Mouse (Mus musculus): ENCODE measurements at regions not wholly inside any gene's neighbourhood (a gene's known extent, or its start where the extent isn't known, plus 50 kb on each side); places are given as distances from the start of the nearest gene placed in this dataset.

DNA sequence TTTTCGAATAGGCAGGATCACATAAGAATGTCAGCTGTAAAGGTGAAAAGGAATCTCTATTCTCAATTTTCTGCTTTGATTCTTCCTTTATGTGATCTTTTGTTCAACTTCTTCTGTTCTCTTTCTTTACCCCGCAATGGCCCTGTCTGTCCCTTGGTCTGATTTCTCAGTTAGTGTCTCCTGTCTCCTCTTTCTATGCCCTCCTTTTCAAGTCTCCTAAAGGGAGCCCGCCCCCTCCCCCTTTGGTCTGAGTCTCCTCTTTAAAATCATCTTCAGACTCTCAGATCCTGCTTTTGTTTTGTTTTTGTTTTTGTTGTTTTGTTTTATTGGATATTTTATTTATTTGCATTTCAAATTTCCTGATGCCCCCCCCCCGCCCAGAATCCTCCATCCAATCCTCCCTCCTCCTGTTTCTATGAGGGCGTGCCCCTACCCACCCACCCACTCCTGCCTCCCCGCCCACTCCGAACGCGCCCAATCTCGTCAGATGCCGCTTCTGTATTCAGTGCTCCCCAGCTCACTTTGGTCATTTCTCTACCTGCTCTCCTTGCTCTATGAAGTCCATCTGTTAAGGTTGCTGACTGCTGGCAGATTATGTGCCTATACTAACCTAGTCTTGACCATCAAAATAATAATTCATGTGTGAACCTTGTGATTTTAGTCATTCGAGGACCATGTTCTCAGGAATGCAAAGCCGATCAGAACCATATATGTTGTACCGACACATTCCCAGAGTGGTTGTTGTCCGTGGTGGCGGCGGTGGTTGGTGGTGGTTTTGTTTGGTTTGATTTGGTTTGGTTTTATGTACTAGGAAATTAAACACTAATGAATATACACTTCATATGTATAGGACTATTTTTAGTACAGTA lies 487.9 kb upstream of the Adam24 start:
- no peaks in the 10 kb centered on the region for H3K27me3 ChIP-seq (replicated peaks)
- H3K4me3 ChIP-seq (replicated peaks in 1 of 3; ENCODE audit: low read depth in 2 of 3, low read length in 2 of 3, poor library complexity in 1 of 3) = peak overlapping the region in 1 of 3 experiments; percentile 43
- H3K9me3 ChIP-seq (replicated peaks; ENCODE audit: low read length) = no peaks in the 10 kb centered on the region
- no peak overlapping the region; the same call in 1 of the 2 replicates for H3K9ac ChIP-seq (ENCODE audit: insufficient read depth, low read depth)
- dilution Hi-C loops (cut with MboI; ENCODE audit: extremely low pct_ligation_motif_present, extremely low pct_unique_long_range_greater_than_20kb, low sequenced_read_pairs) (no loop called here), in situ Hi-C loops (cut with MboI; ENCODE audit: low pct_ligation_motif_present, low pct_unique_long_range_greater_than_20kb, low sequenced_read_pairs) (loop anchor here (10.0 kb wide), 1 partner anchor 108 kb away; no protein-coding TSS in a partner anchor)
- peaks cover 0 to 36% of the 10 kb centered on the region in 2 experiments; a peak in 2 of 4 replicates for H3K4me1 ChIP-seq (ENCODE audit: control insufficient read depth in 1 of 2, insufficient read depth in 2 of 2)
- H3K27ac ChIP-seq (ENCODE audit: insufficient read depth, low read depth) = no peak overlapping the region
- no peak for DNase-seq (ENCODE audit: extremely low read depth)
- peak overlapping the region; percentile 100 for H3K4me2 ChIP-seq (ENCODE audit: insufficient read depth, low read depth, poor library complexity, severe bottlenecking)
- no peak for TF ChIP-seq USF1 (IDR thresholded peaks at IDR 0.05; ENCODE audit: low read depth, low read length)
- H3K79me2 ChIP-seq (replicated peaks; ENCODE audit: control insufficient read depth, extremely low read depth, insufficient read depth, poor library complexity, severe bottlenecking) = no peaks in the 10 kb centered on the region
- no peaks in the 10 kb centered on the region for H3K36me3 ChIP-seq (replicated peaks in 1 of 2; ENCODE audit: control insufficient read depth in 1 of 2, insufficient read depth in 1 of 2, low read length in 1 of 2)

DNA sequence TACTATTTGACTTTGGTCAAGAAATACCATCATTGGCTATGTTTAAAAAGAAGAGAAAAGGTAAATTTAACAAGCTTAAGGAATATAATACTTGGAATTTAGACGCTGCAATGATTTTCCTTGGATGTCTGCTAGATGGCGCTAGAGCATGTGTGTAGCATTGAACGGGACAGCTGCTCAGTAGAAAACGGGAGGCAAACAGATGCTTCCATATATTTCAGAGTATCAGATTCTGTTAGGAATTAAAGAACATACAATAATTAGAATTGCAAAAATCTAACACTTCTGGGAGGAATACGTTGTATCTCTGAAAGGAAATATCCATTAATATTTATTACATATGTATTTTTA lies 487.3 kb upstream of the Adam24 start:
- H3K4me2 ChIP-seq (ENCODE audit: insufficient read depth, low read depth, poor library complexity, severe bottlenecking) = peak overlapping the region; percentile 100

More for the DNA sequence above, 487.3 kb upstream of the Adam24 start:
- no peaks in the 10 kb centered on the region for H3K79me2 ChIP-seq (replicated peaks; ENCODE audit: control insufficient read depth, extremely low read depth, insufficient read depth, poor library complexity, severe bottlenecking)
- no peak overlapping the region; the same call in 1 of the 2 replicates for H3K9ac ChIP-seq (ENCODE audit: insufficient read depth, low read depth)
- no peaks in the 10 kb centered on the region for H3K36me3 ChIP-seq (replicated peaks in 1 of 2; ENCODE audit: control insufficient read depth in 1 of 2, insufficient read depth in 1 of 2, low read length in 1 of 2)
- no peak overlapping the region for H3K27ac ChIP-seq (ENCODE audit: insufficient read depth, low read depth)
- peaks cover 3 to 42% of the 10 kb centered on the region in 2 experiments; a peak in 2 of 4 replicates for H3K4me1 ChIP-seq (ENCODE audit: control insufficient read depth in 1 of 2, insufficient read depth in 2 of 2)
- H3K9me3 ChIP-seq (replicated peaks; ENCODE audit: low read length) = no peaks in the 10 kb centered on the region
- TF ChIP-seq GABPA (IDR thresholded peaks at IDR 0.05; ENCODE audit: insufficient replicate concordance, low read depth, low read length) (no peak), RAD21 (IDR thresholded peaks at IDR 0.05; ENCODE audit: low read depth, low read length) (peak; percentile 96), MAX (IDR thresholded peaks at IDR 0.05; ENCODE audit: low read length) (0 out of 2 replicates have a peak, but pooled peaks have one; percentile 30), TBP (conservative IDR thresholded peaks at IDR 0.05; ENCODE audit: low read depth, low read length) (no peak), ZC3H11A (IDR thresholded peaks at IDR 0.05; ENCODE audit: low read depth, low read length) (peak; percentile 33; the same call in 1 of the 2 replicates), JUND (conservative IDR thresholded peaks at IDR 0.05; ENCODE audit: low read depth, low read length) (peak; percentile 55), KAT2A (IDR thresholded peaks at IDR 0.05; ENCODE audit: insufficient replicate concordance, low read length) (0 out of 2 replicates have a peak, but pooled peaks have one; percentile 42), MXI1 (IDR thresholded peaks at IDR 0.05; ENCODE audit: low read depth, low read length) (0 out of 2 replicates have a peak, but pooled peaks have one; percentile 29), TCF12 (IDR thresholded peaks at IDR 0.05; ENCODE audit: low read depth, low read length) (peak; percentile 41; the same call in 1 of the 2 replicates), CHD2 (IDR thresholded peaks at IDR 0.05; ENCODE audit: low read length) (no peak), POLR2A (IDR thresholded peaks at IDR 0.05; ENCODE audit: low read depth, low read length) (no peak), ETS1 (conservative IDR thresholded peaks at IDR 0.05; ENCODE audit: low read depth, low read length) (no peak), CHD1 (IDR thresholded peaks at IDR 0.05; ENCODE audit: low read depth, low read length) (no peak), CTCF (conservative IDR thresholded peaks at IDR 0.05 in 1 of 2, IDR thresholded peaks at IDR 0.05 in 1 of 2; ENCODE audit: low read depth in 2 of 2, low read length in 2 of 2) (peak; percentile 53 to 89; a peak in 3 of 4 replicates), IRF4 (IDR thresholded peaks at IDR 0.05; ENCODE audit: low read depth, low read length) (peak; percentile 34; the same call in 1 of the 2 replicates), SMC3 (IDR thresholded peaks at IDR 0.05; ENCODE audit: low read depth, low read length) (peak; percentile 84), MYC (IDR thresholded peaks at IDR 0.05; ENCODE audit: low read depth, low read length) (peak; percentile 53; the same call in 1 of the 2 replicates), EP300 (IDR thresholded peaks at IDR 0.05; ENCODE audit: low read length) (peak; percentile 36; the same call in 1 of the 2 replicates), USF1 (IDR thresholded peaks at IDR 0.05; ENCODE audit: low read depth, low read length) (no peak), BHLHE40 (IDR thresholded peaks at IDR 0.05; ENCODE audit: low read depth, low read length) (0 out of 2 replicates have a peak, but pooled peaks have one; percentile 26), MAFK (IDR thresholded peaks at IDR 0.05; ENCODE audit: insufficient replicate concordance, low read length) (no peak), E2F4 (IDR thresholded peaks at IDR 0.05; ENCODE audit: insufficient replicate concordance, low read depth, low read length) (0 out of 2 replicates have a peak, but pooled peaks have one; percentile 75), NELFE (IDR thresholded peaks at IDR 0.05; ENCODE audit: low read depth, low read length) (peak; percentile 34; the same call in 1 of the 2 replicates), ELF1 (IDR thresholded peaks at IDR 0.05; ENCODE audit: low read depth, low read length) (no peak), RCOR1 (conservative IDR thresholded peaks at IDR 0.05; ENCODE audit: low read depth, low read length) (no peak), MEF2A (IDR thresholded peaks at IDR 0.05; ENCODE audit: borderline replicate concordance, low read depth, low read length) (no peak; the same call in 1 of the 2 replicates), ZKSCAN1 (IDR thresholded peaks at IDR 0.05; ENCODE audit: borderline replicate concordance, low read depth, low read length) (no peak)
- no peak overlapping the region for H3K4me3 ChIP-seq (replicated peaks in 1 of 3; ENCODE audit: low read depth in 2 of 3, low read length in 2 of 3, poor library complexity in 1 of 3)
- in situ Hi-C loops (cut with MboI; ENCODE audit: low pct_ligation_motif_present, low pct_unique_long_range_greater_than_20kb, low sequenced_read_pairs) = loop anchor here (10.0 kb wide), 1 partner anchor 107 kb away; no protein-coding TSS in a partner anchor
- dilution Hi-C loops (cut with MboI; ENCODE audit: extremely low pct_ligation_motif_present, extremely low pct_unique_long_range_greater_than_20kb, low sequenced_read_pairs) = no loop called here
- peak; percentile 62 for DNase-seq (ENCODE audit: extremely low read depth)
- H3K27me3 ChIP-seq (replicated peaks) = no peaks in the 10 kb centered on the region

Data from CH12.LX (cell line).